ENCODE assay signal across 8 mouse cellular contexts in the genomic region with DNA sequence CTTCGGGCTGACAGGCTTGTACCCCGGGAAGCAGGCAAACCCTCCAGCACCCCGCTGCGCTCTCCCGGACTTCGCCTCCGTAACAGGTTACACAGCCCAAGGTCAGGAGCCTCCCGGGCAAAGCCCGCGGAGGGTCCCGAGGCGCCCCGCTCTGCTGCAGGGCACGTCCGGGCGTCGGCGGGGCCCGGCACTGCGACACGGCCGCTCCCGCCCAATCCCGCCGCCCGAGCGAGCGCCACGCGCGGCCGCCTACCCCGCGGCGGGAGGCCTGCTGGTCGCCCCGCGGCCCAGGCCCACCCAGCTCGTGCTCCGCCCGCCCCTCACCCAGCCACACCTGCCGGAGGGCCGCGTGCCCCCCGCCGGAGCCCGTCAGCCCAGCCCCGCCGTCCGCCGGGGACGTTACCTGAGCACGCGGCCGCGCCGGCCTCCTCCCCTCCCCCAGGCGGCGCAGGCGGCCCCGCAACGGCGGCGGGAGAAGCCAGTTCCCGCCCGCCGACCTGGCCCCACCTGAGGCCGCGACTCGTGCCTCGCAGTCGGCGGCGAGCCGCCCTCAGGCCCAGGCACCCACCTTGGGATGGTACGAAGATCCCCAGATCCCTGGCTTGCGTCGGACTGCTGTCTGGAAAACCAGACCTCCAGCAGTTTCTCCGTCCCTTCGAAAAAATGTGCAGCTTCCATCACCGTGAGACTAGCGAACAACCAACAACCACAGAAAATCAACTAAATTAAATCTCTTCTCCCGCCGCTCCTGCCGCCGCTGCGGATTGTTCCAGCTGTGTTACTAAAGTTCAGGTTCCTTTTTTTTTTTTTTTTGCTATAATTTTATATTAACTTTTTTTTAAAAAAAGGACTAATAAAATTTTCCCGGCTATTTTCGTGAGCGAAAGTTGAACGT. TPM values are rescaled to one million over a fixed set of nuclear protein-coding genes. Genes with fewer than 3 reads are reported as not detected.
DNase-seq lines count a peak whose midpoint lies in the region; ATAC-seq and TF ChIP-seq lines count a peak whose summit lies in the region.
"Not testable (repeated sequence)": the region's sequence is repeated elsewhere in the genome, so short reads cannot be mapped to it uniquely, and the experiment has no call there.

No protein-coding gene starts in this region.

- not testable (repeated sequence) for H3K27me3 ChIP-seq in embryonic facial prominence, embryonic 10.5 days (replicated peaks; ENCODE audit: low read depth, poor library complexity, severe bottlenecking); heart, adult 2 months (ENCODE audit: control insufficient read depth, insufficient read depth, low read length); limb, embryonic 14.5 days (ENCODE audit: control insufficient read depth, insufficient read depth, low read length); midbrain, embryonic 13.5 days; small intestine, adult 2 months (ENCODE audit: control insufficient read depth, insufficient read depth, low read length)

- peaks cover 27% of the 10 kb centered on the region for H3K4me1 ChIP-seq in embryonic facial prominence, embryonic 10.5 days
- not testable (repeated sequence) for H3K4me1 ChIP-seq in heart, adult 2 months (ENCODE audit: control insufficient read depth, insufficient read depth, low read length)
- peaks cover 13% of the 10 kb centered on the region for H3K4me1 ChIP-seq in limb, embryonic 14.5 days (ENCODE audit: control insufficient read depth, insufficient read depth, low read length)
- peaks cover 30% of the 10 kb centered on the region for H3K4me1 ChIP-seq in midbrain, embryonic 13.5 days (replicated peaks)
- H3K4me1 ChIP-seq in small intestine, adult 2 months (ENCODE audit: control insufficient read depth, insufficient read depth, insufficient read length, low read length), result peaks cover 12% of the 10 kb centered on the region

- H3K4me2 ChIP-seq in limb, embryonic 14.5 days (replicated peaks; ENCODE audit: low read depth, low read length, severe bottlenecking), result peak overlapping the region; percentile 68
- H3K4me2 ChIP-seq in midbrain, embryonic 13.5 days (replicated peaks), result peak overlapping the region; percentile 74

- peak; percentile 16; the same call in 1 of the 2 replicates for ATAC-seq in limb, embryonic 14.5 days (ENCODE audit: low FRiP score, low read depth)
- peak; percentile 40 for ATAC-seq in midbrain, embryonic 13.5 days

- H3K36me3 ChIP-seq in embryonic facial prominence, embryonic 10.5 days (replicated peaks), result peaks cover 30% of the 10 kb centered on the region
- H3K36me3 ChIP-seq in heart, adult 2 months (ENCODE audit: control insufficient read depth, insufficient read depth, low read length), result peaks cover 20% of the 10 kb centered on the region
- H3K36me3 ChIP-seq in limb, embryonic 14.5 days (ENCODE audit: control insufficient read depth, insufficient read depth, low read length); midbrain, embryonic 13.5 days; small intestine, adult 2 months (ENCODE audit: control insufficient read depth, insufficient read depth, low read length): not testable (repeated sequence)

- H3K27ac ChIP-seq in embryonic facial prominence, embryonic 10.5 days (replicated peaks), result peak overlapping the region; percentile 98
- peak overlapping the region; percentile 75 for H3K27ac ChIP-seq in heart, adult 2 months
- peak overlapping the region; percentile 90 for H3K27ac ChIP-seq in limb, embryonic 14.5 days (replicated peaks; ENCODE audit: low read depth, low read length)
- H3K27ac ChIP-seq in midbrain, embryonic 13.5 days, result peak overlapping the region; percentile 90
- peak overlapping the region; percentile 54 for H3K27ac ChIP-seq in small intestine, adult 2 months (ENCODE audit: insufficient read depth, low read depth, low read length)

- DNase-seq in adrenal gland, postnatal 14 days, result peak; percentile 64
- DNase-seq in embryonic facial prominence, embryonic 10.5 days (ENCODE audit: low spot score), result peak; percentile 72
- peak; percentile 69 to 74 for DNase-seq in heart, adult 2 months
- DNase-seq in kidney, adult 11 months, result peak; percentile 40
- not testable (repeated sequence) for DNase-seq in limb, embryonic 14.5 days (ENCODE audit: low spot score)
- DNase-seq in yolk sac, embryonic 10.5 days (ENCODE audit: low spot score), result peak; percentile 63

- H3K4me3 ChIP-seq in embryonic facial prominence, embryonic 10.5 days, result peak overlapping the region; percentile 94
- peak overlapping the region; percentile 94 for H3K4me3 ChIP-seq in heart, adult 2 months
- peak overlapping the region; percentile 95 for H3K4me3 ChIP-seq in limb, embryonic 14.5 days (replicated peaks; ENCODE audit: low read length)
- H3K4me3 ChIP-seq in midbrain, embryonic 13.5 days (replicated peaks), result peak overlapping the region; percentile 96
- peak overlapping the region; percentile 94 for H3K4me3 ChIP-seq in small intestine, adult 2 months (ENCODE audit: low read depth, low read length)

- TF ChIP-seq CTCF in heart, adult 2 months (IDR thresholded peaks at IDR 0.05); small intestine, adult 2 months (IDR thresholded peaks at IDR 0.05; ENCODE audit: extremely low read depth, insufficient read length, insufficient replicate concordance, low read depth, low read length): not testable (repeated sequence)

- H3K9ac ChIP-seq in heart, adult 2 months (ENCODE audit: low read depth, low read length), result peak overlapping the region; percentile 99
- peak overlapping the region; percentile 93 for H3K9ac ChIP-seq in limb, embryonic 14.5 days (ENCODE audit: low read depth, low read length, severe bottlenecking)
- peak overlapping the region; percentile 98 for H3K9ac ChIP-seq in midbrain, embryonic 13.5 days (replicated peaks)

- intact Hi-C loops in heart, adult 2 months (cut with DNase I), result loop anchor here (1.0 to 2.0 kb wide), 2 partner anchors 43 to 47 kb away; a partner anchor contains a TSS

- H3K9me3 ChIP-seq in embryonic facial prominence, embryonic 10.5 days; limb, embryonic 14.5 days (ENCODE audit: control insufficient read depth, low read length); midbrain, embryonic 13.5 days: not testable (repeated sequence)

- TF ChIP-seq EP300 in heart, adult 2 months (IDR thresholded peaks at IDR 0.05; ENCODE audit: insufficient read depth, low read depth, low read length), result not testable (repeated sequence)

- H3K79me2 ChIP-seq in heart, adult 2 months (replicated peaks; ENCODE audit: control insufficient read depth, insufficient read depth, low read length), result not testable (repeated sequence)

- TF ChIP-seq POLR2A in heart, adult 2 months (IDR thresholded peaks at IDR 0.05; ENCODE audit: insufficient read depth, low read depth, low read length), result not testable (repeated sequence)
- 0 out of 2 replicates have a peak, but pooled peaks have one; percentile 5 for TF ChIP-seq POLR2A in limb, embryonic 14.5 days (IDR thresholded peaks at IDR 0.05; ENCODE audit: borderline replicate concordance, extremely low read depth, insufficient read depth, insufficient read length)
- TF ChIP-seq POLR2A in small intestine, adult 2 months (IDR thresholded peaks at IDR 0.05; ENCODE audit: low read depth, low read length), result peak; percentile 55; the same call in 1 of the 2 replicates

- under 1% methylated on average over 84 of the region's 91 CpGs for WGBS in embryonic facial prominence, embryonic 10.5 days
- under 1% methylated on average over 75 of the region's 91 CpGs for WGBS in heart, adult 2 months
- WGBS in limb, embryonic 14.5 days, result 2% methylated on average over 54 of the region's 91 CpGs
- WGBS in midbrain, embryonic 13.5 days, result 2% methylated on average over 66 of the region's 91 CpGs
- under 1% methylated on average over 83 of the region's 91 CpGs for WGBS in small intestine, adult 2 months

RNA-seq across cellular contexts. Expression of a gene that starts 0.6 kb away (rescaled TPM):
- 37.1 and 39.0 TPM in 2 replicates for total RNA-seq in adrenal gland, postnatal 14 days (2021)
- 86.8 and 91.6 TPM in 2 replicates for polyA plus RNA-seq in embryonic facial prominence, embryonic 10.5 days (2016; fragmentation: Nextera tagmentation; extraction: Ambion mirVana)
- 100 to 1,000 TPM in 1 of 2 experiments, 10 to 100 TPM in 1; 98.5 to 114 TPM for total RNA-seq in heart, adult 2 months (2021)
- 26.1 and 83.2 TPM in 2 replicates for polyA plus RNA-seq in heart, adult 2 months (2012; rRNA removed)
- 51.6 and 58.0 TPM in 2 replicates for polyA plus RNA-seq in limb, embryonic 14.5 days (2012; rRNA removed)
- 56.3 and 59.8 TPM in 2 replicates for polyA plus RNA-seq in limb, embryonic 14.5 days (2014; fragmentation: Nextera tagmentation; extraction: Ambion mirVana)
- polyA plus RNA-seq in midbrain, embryonic 13.5 days (2015; fragmentation: Nextera tagmentation; extraction: Ambion mirVana), result 40.4 and 40.8 TPM in 2 replicates
- polyA plus RNA-seq in small intestine, adult 2 months (2012; rRNA removed), result 0.95 and 1.7 TPM in 2 replicates

RNA-seq across cellular contexts. Expression of a gene that starts 37.9 kb away (rescaled TPM):
- total RNA-seq in adrenal gland, postnatal 14 days (2021), result 10.9 and 14.5 TPM in 2 replicates
- polyA plus RNA-seq in embryonic facial prominence, embryonic 10.5 days (2016; fragmentation: Nextera tagmentation; extraction: Ambion mirVana), result 6.0 and 7.8 TPM in 2 replicates
- 10 to 100 TPM; 11.5 to 15.2 TPM for total RNA-seq in heart, adult 2 months (2021)
- 5.2 and 8.6 TPM in 2 replicates for polyA plus RNA-seq in heart, adult 2 months (2012; rRNA removed)
- 13.5 and 15.6 TPM in 2 replicates for polyA plus RNA-seq in limb, embryonic 14.5 days (2012; rRNA removed)
- polyA plus RNA-seq in limb, embryonic 14.5 days (2014; fragmentation: Nextera tagmentation; extraction: Ambion mirVana), result 12.2 and 14.4 TPM in 2 replicates
- 8.1 and 10.3 TPM in 2 replicates for polyA plus RNA-seq in midbrain, embryonic 13.5 days (2015; fragmentation: Nextera tagmentation; extraction: Ambion mirVana)
- polyA plus RNA-seq in small intestine, adult 2 months (2012; rRNA removed), result 1.4 and 2.8 TPM in 2 replicates

RNA-seq across cellular contexts. Expression of a gene that starts 43.5 kb away (rescaled TPM):
- 56.8 and 65.8 TPM in 2 replicates for total RNA-seq in adrenal gland, postnatal 14 days (2021)
- polyA plus RNA-seq in embryonic facial prominence, embryonic 10.5 days (2016; fragmentation: Nextera tagmentation; extraction: Ambion mirVana), result 171 and 172 TPM in 2 replicates
- 10 to 100 TPM; 21.0 to 23.9 TPM for total RNA-seq in heart, adult 2 months (2021)
- 10.5 and 17.4 TPM in 2 replicates for polyA plus RNA-seq in heart, adult 2 months (2012; rRNA removed)
- 25.2 and 47.9 TPM in 2 replicates for polyA plus RNA-seq in limb, embryonic 14.5 days (2012; rRNA removed)
- polyA plus RNA-seq in limb, embryonic 14.5 days (2014; fragmentation: Nextera tagmentation; extraction: Ambion mirVana), result 88.6 and 91.4 TPM in 2 replicates
- 109 and 113 TPM in 2 replicates for polyA plus RNA-seq in midbrain, embryonic 13.5 days (2015; fragmentation: Nextera tagmentation; extraction: Ambion mirVana)
- 1.3 and 2.4 TPM in 2 replicates for polyA plus RNA-seq in small intestine, adult 2 months (2012; rRNA removed)

RNA-seq across cellular contexts. Expression of a gene that starts 54.6 kb away (rescaled TPM):
- total RNA-seq in adrenal gland, postnatal 14 days (2021), result 26.2 and 30.9 TPM in 2 replicates
- polyA plus RNA-seq in embryonic facial prominence, embryonic 10.5 days (2016; fragmentation: Nextera tagmentation; extraction: Ambion mirVana), result 79.1 and 89.3 TPM in 2 replicates
- total RNA-seq in heart, adult 2 months (2021), result 10 to 100 TPM in 1 of 2 experiments, 1 to 10 TPM in 1; 9.4 to 12.4 TPM
- 2.5 and 5.4 TPM in 2 replicates for polyA plus RNA-seq in heart, adult 2 months (2012; rRNA removed)
- polyA plus RNA-seq in limb, embryonic 14.5 days (2012; rRNA removed), result 16.8 and 25.0 TPM in 2 replicates
- 54.5 TPM in 2 replicates for polyA plus RNA-seq in limb, embryonic 14.5 days (2014; fragmentation: Nextera tagmentation; extraction: Ambion mirVana)
- 73.9 and 79.2 TPM in 2 replicates for polyA plus RNA-seq in midbrain, embryonic 13.5 days (2015; fragmentation: Nextera tagmentation; extraction: Ambion mirVana)
- 1.1 and 1.3 TPM in 2 replicates for polyA plus RNA-seq in small intestine, adult 2 months (2012; rRNA removed)
